Mouse (Mus musculus) forebrain, embryonic 15.5 days (tissue): ENCODE measurements around the gene Dgkh. TPM values are rescaled to one million over a fixed set of nuclear protein-coding genes. Genes with fewer than 3 reads are reported as not detected.

Experiments
- ATAC-seq: fragments of 200-750 bp; cut with Nextera tagmentation; replicated peaks from 2 replicates; pipeline ENCODE4 v1.8.0; 2017; ENCODE audit warnings: mild to moderate bottlenecking, moderate TSS enrichment, moderate library complexity
- H3K27ac ChIP-seq: fragments of 300-500 bp; sonication (generic); replicated peaks from 2 replicates; pipeline ENCODE4 v1.5.1; 2015; ENCODE audit warnings: mild to moderate bottlenecking, inconsistent platforms
- H3K27me3 ChIP-seq: fragments of 300-500 bp; sonication (generic); 2 replicates; pipeline ENCODE4 v1.6.1; 2015; ENCODE audit warnings: inconsistent platforms
- H3K36me3 ChIP-seq: fragments of 300-500 bp; sonication (generic); 2 replicates; pipeline ENCODE4 v1.6.1; 2015; ENCODE audit warnings: mild to moderate bottlenecking, inconsistent platforms
- H3K4me1 ChIP-seq: fragments of 300-500 bp; sonication (generic); 2 replicates; pipeline ENCODE4 v1.6.1; 2015; ENCODE audit warnings: inconsistent platforms
- H3K4me2 ChIP-seq: fragments of 300-500 bp; sonication (generic); replicated peaks from 2 replicates; pipeline ENCODE4 v1.6.1; 2015; ENCODE audit warnings: mild to moderate bottlenecking, inconsistent platforms
- H3K4me3 ChIP-seq: fragments of 300-500 bp; sonication (generic); 2 replicates; pipeline ENCODE4 v1.5.1; 2015; ENCODE audit warnings: mild to moderate bottlenecking, inconsistent platforms
- H3K9ac ChIP-seq: fragments of 300-500 bp; sonication (generic); replicated peaks from 2 replicates; pipeline ENCODE4 v1.6.1; 2015; ENCODE audit warnings: mild to moderate bottlenecking, inconsistent platforms
- H3K9me3 ChIP-seq: fragments of 300-500 bp; sonication (generic); 2 replicates; pipeline ENCODE4 v1.6.1; 2016; ENCODE audit warnings: inconsistent platforms
- WGBS: fragments of 180-500 bp; shearing (Covaris S2); methylation state at CpG from one replicate; pipeline ENCODE4 v1.1.7; 2015; ENCODE audit warnings: mixed read lengths; 5-methylcytosine and 5-hydroxymethylcytosine counted together
- polyA plus RNA-seq: library from polyadenylated mRNA; unstranded; fragments of >200 nt; fragmentation: Nextera tagmentation; extraction: Ambion mirVana; gene quantifications from 2 replicates; pipeline ENCODE4 v1.2.1, GENCODE M21; 2015

The Dgkh gene
- polyA plus RNA-seq, 1 experiment from 2014 or later: 2.6 TPM

DNA sequence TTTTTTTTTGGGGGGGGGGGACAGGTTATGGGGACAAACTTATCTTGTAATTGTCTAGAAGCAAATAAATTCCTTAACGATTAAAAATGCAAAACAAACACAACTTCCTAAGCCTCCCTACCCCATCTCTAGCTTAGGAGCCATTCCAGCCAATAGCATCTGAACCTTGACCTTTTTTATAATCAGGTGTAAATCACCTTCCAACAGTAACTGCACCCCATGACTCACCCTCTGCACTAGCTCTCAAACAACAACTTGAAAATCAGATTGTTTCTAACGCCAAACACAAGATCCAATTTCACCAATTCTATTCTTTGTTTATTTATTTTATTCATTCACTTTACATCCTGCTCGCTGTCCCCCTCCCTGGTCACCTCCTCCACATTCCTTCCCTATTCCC, 206.1 kb downstream of the Dgkh start:
- no peaks in the 10 kb centered on the region for H3K9me3 ChIP-seq
- H3K4me3 ChIP-seq: no peak overlapping the region
- no peak overlapping the region for H3K9ac ChIP-seq
- WGBS: 85% methylated on average over 3 of the region's 3 CpGs
- H3K27ac ChIP-seq: no peak overlapping the region
- ATAC-seq: no peak
- H3K27me3 ChIP-seq: no peaks in the 10 kb centered on the region
- H3K36me3 ChIP-seq: peaks cover 4% of the 10 kb centered on the region; the same call in 1 of the 2 replicates
- peaks cover 2% of the 10 kb centered on the region for H3K4me1 ChIP-seq
- no peak overlapping the region for H3K4me2 ChIP-seq

DNA sequence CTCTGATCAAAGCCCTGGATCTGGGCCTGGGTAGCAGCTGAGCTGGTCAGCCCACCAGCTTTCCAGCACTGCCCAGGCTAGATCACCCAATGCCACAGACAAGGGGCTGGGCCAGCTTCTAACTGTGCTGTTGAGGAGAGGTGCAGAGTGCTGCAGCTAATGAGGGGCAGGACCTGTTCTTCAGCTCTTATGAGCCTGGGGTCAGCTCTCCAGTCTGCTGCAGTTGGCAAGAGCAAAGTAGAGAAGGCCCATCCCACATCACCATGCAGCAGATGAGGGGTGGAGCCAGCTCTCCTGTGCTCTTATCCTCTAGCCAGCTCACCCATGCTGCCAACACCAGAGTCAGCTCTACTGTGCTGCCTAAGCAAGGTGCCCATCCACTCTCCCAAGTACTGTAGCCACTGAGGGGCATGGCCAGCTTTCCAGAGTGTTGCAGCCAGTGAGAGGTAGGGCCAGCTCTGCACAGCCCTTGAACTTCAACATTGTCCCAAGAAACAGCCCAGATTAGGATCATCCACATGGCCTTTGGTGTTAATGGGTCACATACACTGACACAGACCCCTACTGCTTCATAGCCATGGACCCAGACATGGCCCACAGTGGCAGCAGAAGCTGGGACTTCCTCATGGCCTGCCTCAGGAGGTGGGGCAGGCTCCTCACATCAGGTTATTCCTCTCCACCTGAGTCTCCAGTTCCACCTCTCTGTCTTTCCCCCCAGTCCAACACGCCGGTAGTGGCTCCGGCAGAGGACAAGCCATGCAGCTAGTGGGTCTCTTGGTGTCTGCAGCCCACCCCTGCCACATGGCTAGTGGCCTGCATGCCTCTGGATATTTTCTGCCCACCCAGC, 206.7 kb downstream of the Dgkh start:
- no peaks in the 10 kb centered on the region for H3K27me3 ChIP-seq
- no peak overlapping the region for H3K4me2 ChIP-seq
- no peak overlapping the region for H3K9ac ChIP-seq
- H3K36me3 ChIP-seq: peaks cover 6% of the 10 kb centered on the region; the same call in 1 of the 2 replicates
- WGBS: 97% methylated on average over 3 of the region's 3 CpGs
- no peaks in the 10 kb centered on the region; the same call in 1 of the 2 replicates for H3K4me1 ChIP-seq
- no peak overlapping the region for H3K27ac ChIP-seq
- no peak overlapping the region for H3K4me3 ChIP-seq
- peak; percentile 41; the same call in 1 of the 2 replicates for ATAC-seq
- H3K9me3 ChIP-seq: no peaks in the 10 kb centered on the region

DNA sequence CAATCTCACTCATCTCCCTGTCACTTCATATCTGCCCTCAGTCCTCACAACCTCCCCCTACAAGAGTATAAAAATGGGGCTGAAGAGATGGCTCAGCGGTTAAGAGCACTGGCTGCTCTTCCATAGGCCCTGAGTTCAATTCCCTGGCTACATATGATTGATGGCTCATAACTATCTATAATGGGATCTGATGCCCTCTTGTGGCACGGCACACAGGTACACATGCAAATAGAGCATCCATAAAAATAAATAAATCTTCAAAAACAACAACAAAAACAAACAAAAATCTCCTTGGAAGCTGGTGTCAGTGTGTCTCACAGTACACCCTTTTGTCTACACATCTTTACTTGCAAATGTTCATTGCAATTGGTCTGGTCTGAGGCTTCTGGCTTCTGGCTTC, 207.5 kb downstream of the Dgkh start:
- ATAC-seq: no peak
- H3K9ac ChIP-seq: no peak overlapping the region
- H3K4me1 ChIP-seq: no peaks in the 10 kb centered on the region; the same call in 1 of the 2 replicates
- H3K36me3 ChIP-seq: peaks cover 9% of the 10 kb centered on the region; the same call in 1 of the 2 replicates
- no peak overlapping the region for H3K27ac ChIP-seq
- WGBS: 95% methylated on average over 2 of the region's 2 CpGs
- no peaks in the 10 kb centered on the region for H3K9me3 ChIP-seq
- H3K4me3 ChIP-seq: no peak overlapping the region
- H3K4me2 ChIP-seq: no peak overlapping the region
- H3K27me3 ChIP-seq: no peaks in the 10 kb centered on the region

DNA sequence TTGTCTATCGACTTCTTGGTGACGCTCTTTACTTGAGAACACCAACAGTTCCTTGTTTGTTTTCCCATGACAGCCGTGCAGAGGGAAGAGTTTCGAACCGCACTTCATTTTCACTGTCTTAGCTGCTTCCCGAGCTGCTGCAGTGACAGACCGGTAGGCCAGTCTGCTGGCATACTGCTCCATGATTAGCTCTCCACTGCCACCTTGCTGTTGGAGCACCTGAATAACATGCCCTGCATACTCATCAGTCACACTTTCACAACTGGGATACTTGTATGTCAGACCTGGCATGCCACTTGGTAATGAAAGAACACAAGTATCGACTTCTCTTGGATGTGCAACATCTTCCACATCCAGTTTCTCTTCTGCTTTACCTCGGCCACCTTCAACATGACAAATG, 221.9 kb downstream of the Dgkh start:
- no peaks in the 10 kb centered on the region for H3K4me1 ChIP-seq
- peaks cover 75% of the 10 kb centered on the region for H3K36me3 ChIP-seq
- no peak overlapping the region for H3K9ac ChIP-seq
- WGBS: 83% methylated on average over 9 of the region's 9 CpGs
- no peak overlapping the region for H3K4me3 ChIP-seq
- H3K27me3 ChIP-seq: no peaks in the 10 kb centered on the region
- no peaks in the 10 kb centered on the region for H3K9me3 ChIP-seq
- ATAC-seq: no peak
- H3K4me2 ChIP-seq: no peak overlapping the region
- H3K27ac ChIP-seq: no peak overlapping the region

DNA sequence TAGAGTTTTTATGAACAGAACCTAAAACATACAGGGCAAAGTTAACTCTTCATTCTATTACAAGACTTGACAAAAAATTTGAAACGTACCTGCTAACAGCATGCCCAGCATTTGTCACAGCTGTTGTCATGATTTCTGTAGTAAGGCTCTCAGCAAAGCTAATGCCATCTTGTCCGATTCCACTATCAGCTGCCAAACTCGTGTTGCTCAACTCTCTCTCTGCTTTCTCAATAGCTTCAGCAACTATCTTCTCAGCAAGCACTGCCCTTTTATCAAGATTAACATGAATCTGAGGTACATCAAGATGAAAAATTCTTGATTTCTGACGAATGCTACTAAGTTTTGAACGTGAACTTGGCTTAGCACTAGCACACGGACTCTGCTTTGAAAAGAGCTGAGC, 222.8 kb downstream of the Dgkh start:
- no peak overlapping the region for H3K4me3 ChIP-seq
- no peaks in the 10 kb centered on the region for H3K9me3 ChIP-seq
- H3K4me2 ChIP-seq: no peak overlapping the region
- H3K36me3 ChIP-seq: peaks cover 79% of the 10 kb centered on the region
- WGBS: 93% methylated on average over 6 of the region's 6 CpGs
- no peaks in the 10 kb centered on the region for H3K4me1 ChIP-seq
- no peak for ATAC-seq
- no peak overlapping the region for H3K27ac ChIP-seq
- no peak overlapping the region for H3K9ac ChIP-seq
- H3K27me3 ChIP-seq: no peaks in the 10 kb centered on the region

Other genes with a start within 250 kb of the Dgkh start
- 38.5 and 39.2 TPM in 2 replicates for gene Akap11, start 196.0 kb downstream of the Dgkh start, polyA plus RNA-seq
- 5.1 and 5.9 TPM in 2 replicates for gene Vwa8, start 116.3 kb upstream of the Dgkh start, polyA plus RNA-seq